Mouse (Mus musculus): Measurements from ENCODE around the gene Nr1d1. TPM values are rescaled to one million over a fixed set of nuclear protein-coding genes. Genes with fewer than 3 reads are reported as not detected.

Gene Nr1d1
- polyA plus RNA-seq, 1 experiment from 2014 or later, result 2.3 TPM

DNA sequence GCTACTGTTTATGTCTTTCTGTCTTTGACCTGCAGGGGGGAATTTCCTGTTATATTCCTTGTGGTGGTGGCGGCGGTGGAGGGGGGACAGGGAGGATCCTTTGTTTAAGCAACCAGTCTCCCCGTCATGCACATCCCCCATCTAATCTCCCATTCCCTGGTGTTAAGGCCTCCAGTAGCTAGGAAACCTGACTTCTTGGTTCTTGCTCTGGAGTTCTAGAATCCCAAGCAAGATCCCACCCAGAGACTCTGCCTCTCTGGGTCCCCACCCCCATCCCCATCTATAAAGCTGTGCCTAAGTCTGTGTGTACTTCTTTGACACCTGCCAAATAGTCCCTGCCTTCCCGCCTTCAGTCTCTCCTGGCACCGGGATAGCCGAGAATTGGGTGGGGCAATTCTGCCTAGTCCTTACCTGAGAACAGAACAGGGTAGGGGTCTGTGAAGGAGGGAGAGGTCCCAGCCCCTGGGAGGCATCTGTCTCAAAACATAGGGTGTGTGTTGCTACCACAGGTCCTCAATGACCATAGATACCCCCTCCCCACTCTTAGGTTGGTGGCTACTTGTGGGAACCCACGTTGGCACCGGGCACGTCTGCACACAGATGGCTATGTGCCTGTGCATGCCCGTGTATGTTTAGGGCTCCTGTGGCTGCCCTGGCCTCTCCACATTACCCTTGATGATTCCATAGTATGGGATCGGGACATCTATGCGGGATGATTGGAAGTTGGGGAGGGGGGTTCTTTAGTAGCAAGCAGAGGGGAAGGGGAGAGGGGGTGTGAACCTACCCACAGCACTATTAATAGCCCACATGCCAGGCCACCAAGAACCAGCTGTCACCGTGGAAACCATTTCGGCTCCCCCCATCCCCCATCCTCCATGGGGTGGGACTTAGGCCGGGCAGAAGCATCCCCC, 26.4 kb downstream of the Nr1d1 start:
- H3K27ac ChIP-seq (ENCODE audit: low read length), result peak overlapping the region; percentile 97
- peak overlapping the region; percentile 61 for H3K4me2 ChIP-seq (ENCODE audit: low read depth, low read length)
- H3K27me3 ChIP-seq (replicated peaks; ENCODE audit: control insufficient read depth, insufficient read depth, low read length), result no peaks in the 10 kb centered on the region
- H3K9ac ChIP-seq (ENCODE audit: low read depth, low read length), result peak overlapping the region; percentile 66
- 0 out of 2 replicates have a peak, but pooled peaks cover 5% of the 10 kb centered on the region for H3K36me3 ChIP-seq (ENCODE audit: control insufficient read depth, insufficient read depth, low read length)
- peaks cover 96% of the 10 kb centered on the region for H3K4me1 ChIP-seq (ENCODE audit: control insufficient read depth, insufficient read depth, low read length)
- peak overlapping the region; percentile 34 for H3K4me3 ChIP-seq (ENCODE audit: low read length)
- no peak for ATAC-seq
- no peaks in the 10 kb centered on the region for H3K9me3 ChIP-seq (ENCODE audit: control insufficient read depth, low read length)
- WGBS, result 14% methylated on average over 15 of the region's 15 CpGs

DNA sequence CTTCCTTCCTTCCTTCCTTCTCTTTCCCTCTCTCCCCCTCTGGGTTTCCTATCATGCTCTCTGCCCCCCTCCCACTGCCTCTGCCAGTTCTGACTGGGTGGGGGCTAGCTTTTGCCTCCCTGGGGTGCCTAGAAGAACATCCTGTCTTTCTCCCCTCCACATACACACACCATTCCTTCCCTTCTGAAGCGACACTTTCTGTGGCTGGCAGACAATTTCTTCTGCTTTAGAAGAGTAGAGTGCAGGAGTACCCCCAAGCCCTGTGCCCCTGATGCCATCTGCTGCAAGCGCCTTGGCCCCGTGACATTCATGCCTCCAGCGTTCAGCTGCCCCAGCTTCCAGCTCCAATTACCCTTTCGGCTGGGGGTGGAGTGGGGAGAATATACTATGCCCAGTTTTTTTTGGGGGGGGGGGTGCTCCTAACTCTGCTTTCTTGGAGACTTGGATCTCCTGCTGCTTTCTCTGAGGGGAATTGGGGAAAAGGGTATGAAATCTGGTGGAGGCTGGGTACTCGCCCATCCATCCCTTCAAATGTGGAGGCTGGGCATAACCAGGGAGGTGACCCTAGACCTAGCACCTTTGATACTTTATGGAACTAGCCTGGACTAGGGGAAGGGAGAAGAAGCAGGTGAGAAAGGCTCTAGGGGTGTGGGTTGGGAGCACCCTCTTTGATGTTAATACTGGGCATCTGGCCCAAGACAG, 27.2 kb downstream of the Nr1d1 start:
- peaks cover 96% of the 10 kb centered on the region for H3K4me1 ChIP-seq (ENCODE audit: control insufficient read depth, insufficient read depth, low read length)
- H3K27ac ChIP-seq (ENCODE audit: low read length), result peak overlapping the region; percentile 97
- H3K9me3 ChIP-seq (ENCODE audit: control insufficient read depth, low read length), result no peaks in the 10 kb centered on the region
- ATAC-seq, result no peak
- H3K9ac ChIP-seq (ENCODE audit: low read depth, low read length), result peak overlapping the region; percentile 66
- H3K4me2 ChIP-seq (ENCODE audit: low read depth, low read length), result peak overlapping the region; percentile 61
- no peaks in the 10 kb centered on the region for H3K36me3 ChIP-seq (ENCODE audit: control insufficient read depth, insufficient read depth, low read length)
- 19% methylated on average over 6 of the region's 6 CpGs for WGBS
- peak overlapping the region; percentile 34 for H3K4me3 ChIP-seq (ENCODE audit: low read length)
- no peaks in the 10 kb centered on the region for H3K27me3 ChIP-seq (replicated peaks; ENCODE audit: control insufficient read depth, insufficient read depth, low read length)

DNA sequence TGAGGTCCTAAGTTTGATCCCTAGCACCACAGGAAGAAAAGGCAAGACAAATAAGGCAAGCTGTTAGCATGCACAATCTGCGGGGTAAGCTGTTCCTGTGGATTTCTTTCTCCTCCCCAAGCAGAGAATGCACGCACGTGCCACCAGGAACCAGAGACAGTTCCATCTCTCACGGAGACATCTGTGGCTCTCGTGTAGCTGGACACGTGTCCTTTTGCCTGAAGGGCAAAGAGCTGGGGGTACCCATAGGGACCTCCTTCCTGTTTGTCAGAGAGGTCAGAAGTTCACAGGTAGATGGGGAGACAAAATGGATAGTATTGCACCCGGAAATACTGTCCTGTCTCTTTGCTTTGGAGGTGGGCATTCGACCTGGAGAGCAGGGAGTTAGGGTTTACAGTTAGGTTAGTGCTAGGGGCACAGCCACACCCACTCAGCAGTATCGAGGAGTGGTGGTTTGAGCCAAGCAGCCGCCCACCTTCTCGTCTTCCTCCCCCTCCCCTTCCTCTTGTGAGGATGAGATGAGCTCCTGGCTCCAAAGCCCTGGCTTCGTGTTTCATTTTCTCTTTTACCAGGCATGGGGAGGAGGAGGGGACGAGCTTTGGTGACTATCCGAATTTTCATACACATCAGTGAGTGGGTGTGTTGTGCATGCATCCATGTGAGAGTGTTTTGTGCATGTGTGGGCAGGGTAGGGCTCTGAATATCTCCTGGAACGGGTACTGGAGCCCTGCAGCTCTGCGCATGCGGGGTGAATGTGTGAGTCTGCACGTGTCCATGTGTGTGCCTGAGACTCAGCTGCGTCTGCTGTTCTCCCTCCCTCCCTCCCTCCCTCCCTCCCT, 28.1 kb downstream of the Nr1d1 start:
- H3K9ac ChIP-seq (ENCODE audit: low read depth, low read length), result peak overlapping the region; percentile 99
- H3K4me2 ChIP-seq (ENCODE audit: low read depth, low read length), result peak overlapping the region; percentile 85
- H3K4me3 ChIP-seq (ENCODE audit: low read length), result peak overlapping the region; percentile 32
- peak; percentile 30 for ATAC-seq
- peak overlapping the region; percentile 99 for H3K27ac ChIP-seq (ENCODE audit: low read length)
- no peaks in the 10 kb centered on the region for H3K36me3 ChIP-seq (ENCODE audit: control insufficient read depth, insufficient read depth, low read length)
- 2% methylated on average over 19 of the region's 19 CpGs for WGBS
- H3K9me3 ChIP-seq (ENCODE audit: control insufficient read depth, low read length), result no peaks in the 10 kb centered on the region
- no peaks in the 10 kb centered on the region for H3K27me3 ChIP-seq (replicated peaks; ENCODE audit: control insufficient read depth, insufficient read depth, low read length)
- peaks cover 90% of the 10 kb centered on the region for H3K4me1 ChIP-seq (ENCODE audit: control insufficient read depth, insufficient read depth, low read length)

DNA sequence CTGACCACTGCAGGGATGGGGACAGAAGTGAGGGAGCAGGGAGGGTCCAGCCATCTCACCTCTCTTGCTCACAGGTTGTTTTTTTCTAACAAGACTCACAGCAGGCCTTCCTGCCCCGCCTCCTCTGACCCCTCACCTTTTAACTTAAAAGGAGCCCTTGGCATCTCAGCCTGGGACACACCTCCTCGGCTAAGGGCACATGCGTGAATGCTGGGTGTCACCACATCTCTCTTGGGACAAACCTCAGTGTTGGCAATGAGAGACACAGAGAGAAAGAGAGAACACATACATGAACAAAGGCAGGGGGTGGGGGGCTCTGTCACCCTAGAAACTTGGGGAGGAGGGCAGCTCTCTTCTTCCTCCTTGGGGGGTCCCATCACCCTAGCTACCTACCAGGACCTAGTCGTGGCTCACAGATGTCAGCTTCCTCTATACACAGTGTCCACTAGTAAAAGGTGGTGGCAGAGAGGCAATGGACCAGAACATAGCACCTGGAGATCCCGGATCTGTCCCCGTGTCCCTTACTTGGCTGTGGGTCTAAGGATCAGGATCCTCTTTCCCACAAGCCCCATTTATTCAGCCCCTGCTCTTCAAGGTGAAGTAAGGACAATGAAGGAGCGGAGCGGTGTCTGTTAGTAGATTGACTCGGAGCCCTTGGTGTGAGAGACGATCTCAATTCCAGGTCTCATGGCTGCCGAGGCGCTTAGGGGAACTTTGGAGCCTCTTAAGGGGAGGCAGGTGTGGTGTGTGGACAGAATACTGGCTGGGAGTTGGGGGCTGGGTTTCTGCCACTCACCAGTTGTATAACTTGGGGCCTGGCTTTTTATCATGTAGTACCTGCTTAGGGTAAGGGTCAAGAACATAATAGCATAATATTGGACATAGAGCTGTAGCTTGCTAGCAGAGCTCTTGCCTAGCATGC, 28.9 kb downstream of the Nr1d1 start:
- H3K9ac ChIP-seq (ENCODE audit: low read depth, low read length), result peak overlapping the region; percentile 99
- WGBS, result 40% methylated on average over 12 of the region's 12 CpGs
- H3K4me2 ChIP-seq (ENCODE audit: low read depth, low read length), result peak overlapping the region; percentile 85
- no peaks in the 10 kb centered on the region for H3K27me3 ChIP-seq (replicated peaks; ENCODE audit: control insufficient read depth, insufficient read depth, low read length)
- H3K4me3 ChIP-seq (ENCODE audit: low read length), result peak overlapping the region; percentile 32
- 0 out of 2 replicates have a peak, but pooled peaks have one; percentile 4 for ATAC-seq
- H3K4me1 ChIP-seq (ENCODE audit: control insufficient read depth, insufficient read depth, low read length), result peaks cover 83% of the 10 kb centered on the region
- no peaks in the 10 kb centered on the region for H3K9me3 ChIP-seq (ENCODE audit: control insufficient read depth, low read length)
- no peaks in the 10 kb centered on the region for H3K36me3 ChIP-seq (ENCODE audit: control insufficient read depth, insufficient read depth, low read length)
- H3K27ac ChIP-seq (ENCODE audit: low read length), result peak overlapping the region; percentile 99

DNA sequence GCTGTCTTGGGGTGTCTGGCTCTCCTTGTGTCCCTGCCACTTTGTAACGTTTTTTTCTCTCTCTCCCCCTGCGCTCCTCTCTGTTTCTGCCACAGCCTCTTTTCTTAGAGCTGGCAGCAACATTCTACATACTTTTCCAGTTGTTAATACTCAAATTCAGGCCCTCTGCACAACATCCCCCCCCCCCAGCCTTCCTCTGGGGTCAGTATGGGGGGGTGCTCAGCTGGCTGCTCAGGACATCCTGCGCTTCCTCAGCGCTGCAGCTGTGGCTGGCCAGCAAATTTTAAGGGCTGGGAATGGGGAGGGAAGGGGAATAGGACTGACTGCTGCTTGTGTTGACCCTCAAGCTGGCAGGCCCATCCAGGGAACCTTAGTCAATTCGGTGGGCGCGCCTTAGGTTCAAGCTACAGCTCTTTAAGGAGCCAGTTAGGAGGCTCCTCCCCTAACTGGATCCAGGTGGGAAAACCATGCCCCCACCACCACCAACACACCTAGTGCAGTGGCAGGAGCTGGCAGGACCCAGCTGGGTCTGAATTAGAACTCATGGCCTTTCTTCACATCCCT, 30.6 kb downstream of the Nr1d1 start:
- Histone ChIP-seq H3K4me3 (ENCODE audit: low read length) (peak overlapping the region; percentile 94), H3K9ac (ENCODE audit: low read depth, low read length) (peak overlapping the region; percentile 99), H3K9me3 (ENCODE audit: control insufficient read depth, low read length) (no peaks in the 10 kb centered on the region), H3K27me3 (replicated peaks; ENCODE audit: control insufficient read depth, insufficient read depth, low read length) (no peaks in the 10 kb centered on the region), H3K4me1 (ENCODE audit: control insufficient read depth, insufficient read depth, low read length) (peaks cover 75% of the 10 kb centered on the region), H3K4me2 (ENCODE audit: low read depth, low read length) (peak overlapping the region; percentile 85), H3K27ac (ENCODE audit: low read length) (peak overlapping the region; percentile 99), H3K36me3 (ENCODE audit: control insufficient read depth, insufficient read depth, low read length) (no peaks in the 10 kb centered on the region)
- ATAC-seq, result no peak
- WGBS, result 28% methylated on average over 7 of the region's 7 CpGs

DNA sequence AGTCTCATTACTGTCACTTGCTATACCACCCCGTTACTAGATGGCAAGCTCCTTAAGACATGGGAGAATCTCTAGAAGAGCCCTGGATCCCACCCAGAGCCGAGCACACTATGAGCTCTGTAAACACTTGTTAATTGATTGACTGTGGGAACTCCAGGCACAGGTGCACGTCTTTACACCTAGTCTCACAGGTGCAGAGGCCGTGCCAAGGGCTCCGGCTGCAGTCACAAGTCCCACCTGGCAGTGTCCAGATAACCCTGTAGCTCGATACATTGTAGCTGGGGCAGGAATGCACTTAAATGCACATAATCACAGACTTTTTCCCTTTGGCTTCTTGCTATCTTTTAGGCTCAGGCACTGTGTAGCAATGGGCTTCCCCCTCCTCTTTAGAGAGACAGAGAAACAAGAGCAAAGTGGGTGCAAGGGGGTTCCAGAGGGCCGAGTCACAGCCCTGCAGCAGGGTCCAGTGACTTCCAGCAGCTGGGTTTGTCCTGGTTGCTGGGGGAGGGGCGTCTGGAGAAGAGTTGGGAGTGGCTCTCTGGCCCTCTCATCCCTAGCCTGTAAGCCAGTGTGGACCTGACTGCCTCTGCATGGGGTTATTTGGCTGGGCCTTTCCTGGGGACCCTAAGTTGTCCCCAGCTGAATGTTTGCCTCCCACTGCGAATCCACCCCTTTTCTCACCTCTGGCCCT, 31.3 kb downstream of the Nr1d1 start:
- Histone ChIP-seq H3K27ac (ENCODE audit: low read length) (peak overlapping the region; percentile 99), H3K9ac (ENCODE audit: low read depth, low read length) (peak overlapping the region; percentile 99), H3K4me1 (ENCODE audit: control insufficient read depth, insufficient read depth, low read length) (peaks cover 68% of the 10 kb centered on the region), H3K4me2 (ENCODE audit: low read depth, low read length) (peak overlapping the region; percentile 85), H3K4me3 (ENCODE audit: low read length) (peak overlapping the region; percentile 94), H3K27me3 (replicated peaks; ENCODE audit: control insufficient read depth, insufficient read depth, low read length) (no peaks in the 10 kb centered on the region), H3K9me3 (ENCODE audit: control insufficient read depth, low read length) (no peaks in the 10 kb centered on the region), H3K36me3 (ENCODE audit: control insufficient read depth, insufficient read depth, low read length) (no peaks in the 10 kb centered on the region)
- ATAC-seq, result 0 out of 2 replicates have a peak, but pooled peaks have one; percentile 8
- WGBS, result 9% methylated on average over 9 of the region's 9 CpGs

DNA sequence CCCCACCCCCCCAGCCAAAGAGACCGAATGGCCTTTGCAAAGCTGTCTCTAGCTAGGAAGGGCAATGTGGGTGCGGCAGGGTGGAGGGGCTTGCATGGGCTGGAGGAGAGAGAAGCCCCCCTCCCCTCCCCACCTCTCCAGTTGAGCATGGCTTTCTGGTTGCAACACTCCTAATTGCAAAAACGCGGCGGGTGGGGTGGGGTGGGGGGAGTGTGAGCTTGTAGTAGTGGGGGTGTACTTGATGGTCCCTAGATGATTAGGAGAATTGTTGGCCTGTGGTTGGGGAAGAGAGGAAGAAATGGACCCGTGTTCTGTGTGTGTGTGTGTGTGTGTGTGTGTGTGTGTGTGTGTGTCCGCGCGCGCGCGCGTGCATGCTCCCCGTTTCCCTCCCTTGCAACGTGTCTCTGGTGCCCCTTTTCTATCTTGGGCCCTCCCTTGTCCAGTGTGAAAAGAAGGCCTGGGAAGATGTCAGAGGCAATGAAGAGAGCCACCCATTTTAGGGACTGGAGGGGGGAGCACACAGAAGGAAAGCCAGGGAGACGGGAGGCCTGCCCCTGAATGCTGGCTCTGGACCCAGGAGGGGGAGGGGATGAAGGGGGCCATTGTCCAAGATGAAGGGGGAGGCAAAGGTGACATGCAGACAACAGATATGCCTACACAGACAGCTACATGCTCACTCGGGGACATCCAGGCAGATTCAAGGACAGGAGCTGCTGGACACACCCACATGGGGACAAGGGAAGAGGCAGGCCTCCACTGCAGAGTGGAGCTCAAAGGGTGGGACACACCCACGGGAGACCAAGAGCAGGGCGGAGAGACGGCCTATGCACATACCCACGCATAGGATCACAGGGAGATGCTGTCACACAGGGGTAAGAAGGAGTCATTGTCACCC, 32.5 kb downstream of the Nr1d1 start:
- no peaks in the 10 kb centered on the region for H3K27me3 ChIP-seq (replicated peaks; ENCODE audit: control insufficient read depth, insufficient read depth, low read length)
- H3K4me1 ChIP-seq (ENCODE audit: control insufficient read depth, insufficient read depth, low read length), result peaks cover 56% of the 10 kb centered on the region
- peak overlapping the region; percentile 94 for H3K4me3 ChIP-seq (ENCODE audit: low read length)
- H3K9ac ChIP-seq (ENCODE audit: low read depth, low read length), result peak overlapping the region; percentile 99
- no peaks in the 10 kb centered on the region for H3K9me3 ChIP-seq (ENCODE audit: control insufficient read depth, low read length)
- WGBS, result 1% methylated on average over 21 of the region's 21 CpGs
- ATAC-seq, result peak; percentile 3; the same call in 1 of the 2 replicates
- H3K4me2 ChIP-seq (ENCODE audit: low read depth, low read length), result peak overlapping the region; percentile 85
- H3K27ac ChIP-seq (ENCODE audit: low read length), result peak overlapping the region; percentile 99
- H3K36me3 ChIP-seq (ENCODE audit: control insufficient read depth, insufficient read depth, low read length), result no peaks in the 10 kb centered on the region

Measured in intestine, embryonic 16.5 days (tissue).